In genomic region chr17:5176315-5176714, GRCm38 (mm10) we compare ENCODE assay signal across 14 mouse cellular contexts.
DNase-seq lines count a peak whose midpoint lies in the region; ATAC-seq and TF ChIP-seq lines count a peak whose summit lies in the region.
"Had no signal": no experiment of that assay in that cellular context is flagged by ENCODE, and none has a peak within 500 bp of the region (broad histone marks: within the 10 kb centered on the region; RNA-seq: fewer than 3 reads in every experiment).

No protein-coding gene starts in this region.

- no peak overlapping the region for H3K4me3 ChIP-seq in forebrain, embryonic 12.5 days (replicated peaks)
- H3K4me3 ChIP-seq in forebrain, postnatal 0 days (ENCODE audit: low read depth, low read length), result no peak overlapping the region
- H3K4me3 ChIP-seq in lung, embryonic 16.5 days (ENCODE audit: low read length), result no peak overlapping the region
- no peak overlapping the region for H3K4me3 ChIP-seq in intestine, embryonic 16.5 days (ENCODE audit: low read length)
- no peak overlapping the region for H3K4me3 ChIP-seq in stomach, embryonic 16.5 days (replicated peaks; ENCODE audit: low read length)
- H3K4me3 ChIP-seq: heart, embryonic 15.5 days; midbrain, embryonic 15.5 days had no signal

- H3K9ac ChIP-seq in forebrain, embryonic 12.5 days, result no peak overlapping the region
- H3K9ac ChIP-seq in forebrain, postnatal 0 days, result no peak overlapping the region
- no peak overlapping the region for H3K9ac ChIP-seq in lung, embryonic 16.5 days (ENCODE audit: low read length)
- no peak overlapping the region for H3K9ac ChIP-seq in intestine, embryonic 16.5 days (ENCODE audit: low read depth, low read length)
- no peak overlapping the region for H3K9ac ChIP-seq in stomach, embryonic 16.5 days (ENCODE audit: low read length)
- H3K9ac ChIP-seq: heart, embryonic 15.5 days; midbrain, embryonic 15.5 days had no signal

- 61% methylated on average over 2 of the region's 2 CpGs for WGBS in forebrain, embryonic 12.5 days
- WGBS in forebrain, postnatal 0 days, result 78% methylated on average over 2 of the region's 2 CpGs
- WGBS in lung, embryonic 16.5 days, result 75% methylated on average over 2 of the region's 2 CpGs
- WGBS in intestine, embryonic 16.5 days, result 87% methylated on average over 2 of the region's 2 CpGs
- 79% methylated on average over 2 of the region's 2 CpGs for WGBS in stomach, embryonic 16.5 days

- intact Hi-C loops in heart, postnatal 36 days (cut with DNase I), result no loop called here

- peaks cover 31% of the 10 kb centered on the region for H3K4me1 ChIP-seq in forebrain, embryonic 12.5 days
- H3K4me1 ChIP-seq in forebrain, postnatal 0 days (ENCODE audit: insufficient read depth), result peaks cover 5% of the 10 kb centered on the region; the same call in 1 of the 2 replicates
- peaks cover 20% of the 10 kb centered on the region for H3K4me1 ChIP-seq in lung, embryonic 16.5 days (replicated peaks; ENCODE audit: control insufficient read depth, insufficient read depth, low read length)
- H3K4me1 ChIP-seq in intestine, embryonic 16.5 days (ENCODE audit: control insufficient read depth, insufficient read depth, low read length), result peaks cover 40% of the 10 kb centered on the region
- H3K4me1 ChIP-seq in stomach, embryonic 16.5 days (ENCODE audit: control insufficient read depth, insufficient read depth, low read length), result peaks cover 38% of the 10 kb centered on the region

- no peak overlapping the region for H3K27ac ChIP-seq in forebrain, embryonic 12.5 days
- H3K27ac ChIP-seq in forebrain, postnatal 0 days (ENCODE audit: low read depth, low read length), result no peak overlapping the region
- H3K27ac ChIP-seq in lung, embryonic 16.5 days (ENCODE audit: low read length), result no peak overlapping the region
- no peak overlapping the region for H3K27ac ChIP-seq in intestine, embryonic 16.5 days (ENCODE audit: low read length)
- no peak overlapping the region for H3K27ac ChIP-seq in stomach, embryonic 16.5 days (ENCODE audit: low read length)
- H3K27ac ChIP-seq: heart, embryonic 15.5 days had no signal

- no peaks in the 10 kb centered on the region for H3K27me3 ChIP-seq in forebrain, embryonic 12.5 days
- no peaks in the 10 kb centered on the region for H3K27me3 ChIP-seq in forebrain, postnatal 0 days (ENCODE audit: insufficient read depth, low read length)
- no peaks in the 10 kb centered on the region for H3K27me3 ChIP-seq in lung, embryonic 16.5 days (ENCODE audit: control insufficient read depth, insufficient read depth, low read depth, low read length)
- no peaks in the 10 kb centered on the region for H3K27me3 ChIP-seq in intestine, embryonic 16.5 days (replicated peaks; ENCODE audit: control insufficient read depth, insufficient read depth, low read length)
- no peaks in the 10 kb centered on the region for H3K27me3 ChIP-seq in stomach, embryonic 16.5 days (ENCODE audit: control insufficient read depth, insufficient read depth, low read length)
- H3K27me3 ChIP-seq: heart, embryonic 15.5 days; midbrain, embryonic 15.5 days had no signal

- H3K36me3 ChIP-seq in forebrain, embryonic 12.5 days (replicated peaks), result no peaks in the 10 kb centered on the region
- H3K36me3 ChIP-seq in forebrain, postnatal 0 days (ENCODE audit: insufficient read depth), result no peaks in the 10 kb centered on the region
- H3K36me3 ChIP-seq in lung, embryonic 16.5 days (ENCODE audit: control insufficient read depth, insufficient read depth, low read length), result no peaks in the 10 kb centered on the region
- no peaks in the 10 kb centered on the region for H3K36me3 ChIP-seq in intestine, embryonic 16.5 days (ENCODE audit: control insufficient read depth, insufficient read depth, low read length)
- H3K36me3 ChIP-seq in stomach, embryonic 16.5 days (ENCODE audit: control insufficient read depth, insufficient read depth, low read length), result no peaks in the 10 kb centered on the region
- H3K36me3 ChIP-seq: heart, embryonic 15.5 days; midbrain, embryonic 15.5 days had no signal

- TF ChIP-seq CTCF in forebrain, postnatal 0 days (IDR thresholded peaks at IDR 0.05; ENCODE audit: low read depth), result no peak

- 0 out of 2 replicates have a peak, but pooled peaks have one; percentile 20 for ATAC-seq in forebrain, embryonic 12.5 days (ENCODE audit: low FRiP score)
- ATAC-seq in forebrain, postnatal 0 days, result no peak
- ATAC-seq in lung, embryonic 16.5 days (ENCODE audit: low read depth), result peak; percentile 50
- peak; percentile 51 for ATAC-seq in intestine, embryonic 16.5 days
- ATAC-seq in stomach, embryonic 16.5 days (ENCODE audit: insufficient read depth, low FRiP score), result peak; percentile 63; the same call in 1 of the 2 replicates
- ATAC-seq: midbrain, embryonic 15.5 days had no signal

- no peak for DNase-seq in forebrain, postnatal 0 days
- DNase-seq in lung, adult 18-20 months, result no peak
- no peak for DNase-seq in heart, postnatal 36 days
- no peak for DNase-seq in spleen, postnatal 4 days (ENCODE audit: low spot score in 2 of 2)
- DNase-seq: adrenal gland, adult 2 months; cerebellum, adult 9-11 months; left cerebral cortex, postnatal 4 days; lung, adult 2 months had no signal

- H3K9me3 ChIP-seq in forebrain, embryonic 12.5 days, result no peaks in the 10 kb centered on the region
- H3K9me3 ChIP-seq in forebrain, postnatal 0 days (ENCODE audit: low read length), result no peaks in the 10 kb centered on the region
- no peaks in the 10 kb centered on the region for H3K9me3 ChIP-seq in lung, embryonic 16.5 days (ENCODE audit: control insufficient read depth, low read length)
- no peaks in the 10 kb centered on the region for H3K9me3 ChIP-seq in intestine, embryonic 16.5 days (ENCODE audit: control insufficient read depth, low read length)
- H3K9me3 ChIP-seq in stomach, embryonic 16.5 days (replicated peaks; ENCODE audit: control insufficient read depth, low read length), result no peaks in the 10 kb centered on the region
- H3K9me3 ChIP-seq: heart, embryonic 15.5 days; midbrain, embryonic 15.5 days had no signal

- no peak overlapping the region for H3K4me2 ChIP-seq in forebrain, embryonic 12.5 days
- H3K4me2 ChIP-seq in forebrain, postnatal 0 days (ENCODE audit: low read depth), result no peak overlapping the region
- H3K4me2 ChIP-seq in lung, embryonic 16.5 days (ENCODE audit: low read depth, low read length), result no peak overlapping the region
- H3K4me2 ChIP-seq in intestine, embryonic 16.5 days (ENCODE audit: low read depth, low read length), result no peak overlapping the region
- no peak overlapping the region for H3K4me2 ChIP-seq in stomach, embryonic 16.5 days (ENCODE audit: low read depth, low read length)
- H3K4me2 ChIP-seq: heart, embryonic 15.5 days; midbrain, embryonic 15.5 days had no signal
